Mouse (Mus musculus) midbrain, embryonic 11.5 days (tissue): ENCODE measurements at regions not wholly inside any gene's neighbourhood (a gene's known extent, or its start where the extent isn't known, plus 50 kb on each side); places are given as distances from the start of the nearest gene placed in this dataset.
A peak's percentile ranks its signal among the peaks of the same experiment; 100 is the strongest.

ENCODE experiments used
- ATAC-seq: fragments of 200-750 bp; cut with Nextera tagmentation; 2 replicates; pipeline ENCODE4 v1.8.0; 2017; ENCODE audit warnings: moderate TSS enrichment, moderate library complexity; ENCODE audit not compliant: low FRiP score
- DNase-seq: peaks from one replicate; pipeline ENCODE4 v3.0.0; 2015; ENCODE audit warnings: low spot score; ENCODE audit errors: missing footprints
- H3K27ac ChIP-seq: fragments of 300-500 bp; sonication (generic); 2 replicates; pipeline ENCODE4 v1.5.1; 2014; ENCODE audit warnings: low read depth, low read length
- H3K27me3 ChIP-seq: fragments of 300-500 bp; sonication (generic); 2 replicates; pipeline ENCODE4 v1.6.1; 2014; ENCODE audit warnings: mild to moderate bottlenecking, low read length, moderate library complexity, mixed read lengths; ENCODE audit not compliant: control insufficient read depth, insufficient read depth
- H3K36me3 ChIP-seq: fragments of 300-500 bp; sonication (generic); 2 replicates; pipeline ENCODE4 v1.6.1; 2014; ENCODE audit warnings: mild to moderate bottlenecking, low read length, moderate library complexity, mixed read lengths; ENCODE audit not compliant: control insufficient read depth, insufficient read depth
- H3K4me1 ChIP-seq: fragments of 300-500 bp; sonication (generic); 2 replicates; pipeline ENCODE4 v1.6.1; 2014; ENCODE audit warnings: low read length; ENCODE audit not compliant: control insufficient read depth, insufficient read depth
- H3K4me2 ChIP-seq: fragments of 300-500 bp; sonication (generic); 2 replicates; pipeline ENCODE4 v1.6.1; 2014; ENCODE audit warnings: mild to moderate bottlenecking, moderate library complexity
- H3K4me3 ChIP-seq: fragments of 300-500 bp; sonication (generic); 2 replicates; pipeline ENCODE4 v1.5.1; 2014; ENCODE audit warnings: low read depth, low read length
- H3K9ac ChIP-seq: fragments of 300-500 bp; sonication (generic); 2 replicates; pipeline ENCODE4 v1.6.1; 2014; ENCODE audit warnings: low read length
- H3K9me3 ChIP-seq: fragments of 300-500 bp; sonication (generic); 2 replicates; pipeline ENCODE4 v1.6.1; 2016; ENCODE audit warnings: low read length; ENCODE audit not compliant: control insufficient read depth
- WGBS: fragments of 180-500 bp; shearing (Covaris S2); extraction: QIAGEN DNeasy Blood & Tissue Kit; methylation state at CpG from one replicate; pipeline ENCODE4 v1.1.7; 2014; 5-methylcytosine and 5-hydroxymethylcytosine counted together

DNA sequence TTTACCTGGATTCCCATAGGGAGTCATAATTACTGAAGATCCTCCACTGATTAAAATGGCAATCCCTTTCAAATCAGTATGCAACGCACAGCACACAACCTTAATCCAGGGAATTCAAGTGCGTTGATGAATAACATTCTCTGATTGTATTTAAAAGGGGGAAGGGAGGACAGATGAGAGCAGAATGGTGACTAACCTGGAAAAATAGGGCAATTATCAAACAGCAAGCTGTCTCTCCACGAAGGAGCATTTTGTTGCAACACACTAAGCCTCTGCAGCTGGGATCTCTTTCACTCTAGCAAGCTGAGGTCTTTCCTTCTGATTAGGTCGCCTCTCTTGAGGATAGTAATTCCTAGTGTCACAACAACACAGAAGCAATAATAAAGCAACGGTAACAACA is 501.5 kb downstream of the Tusc1 start:
- Histone ChIP-seq H3K9ac (no peak overlapping the region), H3K27ac (no peak overlapping the region), H3K36me3 (no peaks in the 10 kb centered on the region), H3K4me3 (no peak overlapping the region), H3K9me3 (no peaks in the 10 kb centered on the region), H3K4me1 (no peaks in the 10 kb centered on the region), H3K27me3 (no peaks in the 10 kb centered on the region), H3K4me2 (no peak overlapping the region)
- ATAC-seq (peak; percentile 67; the same call in 1 of the 2 replicates), DNase-seq (no peak)
- WGBS: 26% methylated on average over 5 of the region's 5 CpGs

DNA sequence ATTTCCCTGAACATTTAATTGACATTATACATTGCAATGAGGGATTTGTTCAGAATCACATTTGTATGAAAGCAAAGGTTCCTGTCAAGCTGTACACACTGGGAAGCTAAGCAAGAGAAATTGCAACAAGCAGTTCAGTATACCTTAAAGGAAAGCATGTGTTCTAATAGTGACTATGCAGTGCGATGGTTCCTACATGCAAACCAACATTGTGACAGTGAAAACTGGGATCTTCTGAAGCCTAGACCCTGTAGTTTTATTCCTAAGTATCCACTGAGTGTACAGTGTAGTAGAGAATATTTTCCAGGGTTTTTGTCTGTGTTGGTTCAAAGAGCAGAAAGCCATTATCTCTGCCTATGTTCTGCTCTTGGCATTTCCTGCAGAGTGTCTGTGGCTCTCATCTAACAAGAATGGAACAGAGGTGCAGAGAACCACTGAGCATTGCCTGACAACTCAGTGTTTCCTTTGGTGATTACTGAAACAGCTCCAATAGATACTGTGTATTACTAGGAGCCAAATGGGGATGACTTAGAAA is 504.1 kb downstream of the Tusc1 start:
- H3K36me3 ChIP-seq: no peaks in the 10 kb centered on the region
- no peaks in the 10 kb centered on the region for H3K9me3 ChIP-seq
- 86% methylated on average over 1 of the region's 1 CpGs for WGBS
- no peak overlapping the region for H3K4me3 ChIP-seq
- H3K27me3 ChIP-seq: no peaks in the 10 kb centered on the region
- ATAC-seq (no peak), DNase-seq (no peak)
- H3K9ac ChIP-seq: no peak overlapping the region
- H3K4me2 ChIP-seq: no peak overlapping the region
- H3K4me1 ChIP-seq: no peaks in the 10 kb centered on the region
- no peak overlapping the region for H3K27ac ChIP-seq

DNA sequence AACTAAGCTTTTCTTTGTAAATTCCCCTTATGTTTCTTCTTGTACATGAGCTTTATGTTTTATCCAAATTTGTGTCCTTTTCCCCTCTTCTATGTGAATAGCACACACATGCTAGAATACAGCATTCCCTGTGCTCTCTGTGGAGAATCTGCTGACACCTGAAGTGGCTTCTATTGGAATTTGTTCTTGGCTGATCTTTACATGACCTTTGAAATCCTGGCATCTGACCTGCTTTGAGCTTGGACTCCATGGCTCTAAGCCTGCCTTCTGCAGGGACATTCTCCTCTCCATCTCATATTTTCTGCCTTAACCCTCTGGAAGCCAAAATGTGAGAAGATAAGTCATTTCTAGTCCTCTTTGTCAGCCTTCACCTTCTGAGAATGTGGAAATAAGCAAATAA is 507.5 kb downstream of the Tusc1 start:
- no peaks in the 10 kb centered on the region for H3K36me3 ChIP-seq
- H3K27me3 ChIP-seq: no peaks in the 10 kb centered on the region
- ATAC-seq (no peak), DNase-seq (no peak)
- H3K4me3 ChIP-seq: no peak overlapping the region
- no peak overlapping the region for H3K9ac ChIP-seq
- no peaks in the 10 kb centered on the region for H3K4me1 ChIP-seq
- H3K9me3 ChIP-seq: no peaks in the 10 kb centered on the region
- no peak overlapping the region for H3K27ac ChIP-seq
- no peak overlapping the region for H3K4me2 ChIP-seq

DNA sequence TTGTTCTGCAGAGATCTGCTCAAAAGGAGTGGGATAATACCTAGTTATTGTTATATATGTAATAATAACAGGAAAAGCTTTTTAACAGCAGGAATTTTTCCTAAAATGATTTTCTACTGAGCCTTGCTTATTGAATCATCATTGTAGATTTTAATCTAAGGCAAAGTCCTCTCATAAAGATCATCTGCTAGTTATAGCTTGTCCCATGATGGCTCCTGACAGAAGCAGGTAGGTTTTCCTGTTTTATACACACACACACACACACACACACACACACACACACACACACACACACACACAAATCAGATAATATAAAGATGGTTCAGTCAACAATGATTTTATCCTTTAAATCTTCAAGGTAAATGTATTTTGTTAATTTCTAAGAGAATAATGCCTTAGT is 507.9 kb downstream of the Tusc1 start:
- Histone ChIP-seq H3K27ac (no peak overlapping the region), H3K27me3 (no peaks in the 10 kb centered on the region), H3K9me3 (no peaks in the 10 kb centered on the region), H3K4me2 (no peak overlapping the region), H3K36me3 (no peaks in the 10 kb centered on the region), H3K9ac (no peak overlapping the region), H3K4me1 (no peaks in the 10 kb centered on the region), H3K4me3 (no peak overlapping the region)
- DNase-seq (no peak), ATAC-seq (no peak)

DNA sequence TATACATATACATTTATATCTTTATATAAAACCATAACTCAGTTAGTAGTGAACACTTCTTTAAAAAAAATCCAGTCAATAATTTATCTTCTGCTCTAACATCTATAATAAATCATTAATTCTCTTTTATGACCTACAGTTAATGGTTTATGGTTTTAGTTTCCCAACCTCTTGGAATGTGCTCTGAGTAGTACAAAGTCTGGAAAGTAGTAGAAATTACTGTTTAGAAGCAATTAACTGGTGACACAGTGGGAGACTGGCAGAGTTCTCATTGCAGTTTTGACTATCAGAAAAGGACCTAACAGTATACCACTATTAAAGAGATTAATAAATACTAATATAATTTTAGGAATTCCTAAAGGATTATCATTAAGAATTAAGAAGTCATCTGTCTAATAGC is 508.3 kb downstream of the Tusc1 start:
- Histone ChIP-seq H3K9ac (no peak overlapping the region), H3K27me3 (no peaks in the 10 kb centered on the region), H3K9me3 (no peaks in the 10 kb centered on the region), H3K27ac (no peak overlapping the region), H3K4me2 (no peak overlapping the region), H3K36me3 (no peaks in the 10 kb centered on the region), H3K4me3 (no peak overlapping the region), H3K4me1 (no peaks in the 10 kb centered on the region)
- no peak for ATAC-seq
- DNase-seq: no peak

DNA sequence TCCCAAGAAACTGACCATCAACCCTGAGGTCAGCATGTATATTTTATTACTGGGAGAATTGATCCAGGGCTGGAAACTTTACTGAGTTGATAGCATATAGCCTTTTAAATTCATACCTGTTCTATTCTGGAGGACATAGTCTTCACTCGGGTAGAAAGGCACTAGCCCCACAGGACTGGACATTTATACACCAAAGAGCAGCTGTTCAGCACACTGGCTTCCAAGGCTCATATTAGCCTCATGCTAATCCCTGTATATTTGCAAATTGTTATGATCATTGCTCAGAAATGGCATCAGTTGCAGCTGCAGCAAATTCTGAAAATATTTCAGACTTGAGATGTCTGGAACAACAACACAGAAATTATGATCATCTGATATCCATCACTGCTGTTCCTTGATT is 547.2 kb downstream of the Tusc1 start:
- H3K4me1 ChIP-seq: no peaks in the 10 kb centered on the region
- no peak overlapping the region for H3K27ac ChIP-seq
- WGBS: 86% methylated on average over 1 of the region's 1 CpGs
- no peak overlapping the region for H3K4me3 ChIP-seq
- H3K9ac ChIP-seq: no peak overlapping the region
- H3K36me3 ChIP-seq: no peaks in the 10 kb centered on the region
- no peaks in the 10 kb centered on the region for H3K9me3 ChIP-seq
- no peak overlapping the region for H3K4me2 ChIP-seq
- DNase-seq: no peak
- H3K27me3 ChIP-seq: no peaks in the 10 kb centered on the region
- no peak for ATAC-seq

DNA sequence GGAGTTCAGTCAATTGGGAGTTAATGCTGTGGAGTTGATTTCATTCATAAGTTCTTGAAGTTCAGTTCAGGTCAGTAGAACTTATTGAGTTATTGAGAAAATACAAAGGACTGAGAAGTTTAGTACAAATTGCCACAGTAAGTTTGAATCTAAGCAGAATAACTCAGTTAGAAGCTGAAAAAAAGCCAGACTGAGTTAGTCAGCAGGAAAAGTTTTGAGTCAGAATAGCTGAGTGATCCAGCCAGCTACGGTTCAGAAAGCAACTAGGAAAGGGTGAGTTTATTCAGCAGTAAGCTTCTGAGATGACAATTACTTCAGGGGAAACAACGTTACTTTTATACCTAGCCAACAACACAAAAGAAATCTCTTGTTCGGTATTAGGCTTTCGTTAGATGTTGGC is 557.2 kb downstream of the Tusc1 start:
- DNase-seq (no peak), ATAC-seq (no peak)
- 84% methylated on average over 4 of the region's 4 CpGs for WGBS
- no peak overlapping the region for H3K4me2 ChIP-seq
- no peaks in the 10 kb centered on the region for H3K27me3 ChIP-seq
- no peak overlapping the region for H3K27ac ChIP-seq
- no peak overlapping the region for H3K9ac ChIP-seq
- H3K36me3 ChIP-seq: no peaks in the 10 kb centered on the region
- no peak overlapping the region for H3K4me3 ChIP-seq
- H3K9me3 ChIP-seq: no peaks in the 10 kb centered on the region
- no peaks in the 10 kb centered on the region for H3K4me1 ChIP-seq

DNA sequence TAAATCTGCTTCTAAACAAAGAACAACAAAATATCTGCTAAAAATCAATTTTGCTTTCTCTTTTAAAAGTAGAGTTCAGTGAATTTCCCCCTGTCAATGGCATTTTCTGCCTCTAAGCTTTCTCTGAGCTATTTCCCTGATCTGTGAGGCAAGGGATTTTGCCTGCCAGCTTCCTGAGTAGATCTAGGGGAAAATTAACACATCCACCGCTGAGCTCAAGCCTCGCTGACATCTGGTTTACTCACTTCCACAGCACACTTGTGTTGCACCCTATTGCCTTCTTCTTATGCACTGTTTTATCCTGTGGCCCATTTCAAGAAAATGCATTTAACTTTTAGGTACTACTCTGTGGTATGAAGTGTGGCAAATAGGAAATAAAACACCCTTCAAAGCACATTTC is 556.5 kb upstream of the Gm12666 start:
- Histone ChIP-seq H3K4me3 (no peak overlapping the region), H3K27ac (no peak overlapping the region), H3K9ac (no peak overlapping the region), H3K9me3 (no peaks in the 10 kb centered on the region), H3K36me3 (no peaks in the 10 kb centered on the region), H3K27me3 (no peaks in the 10 kb centered on the region), H3K4me1 (no peaks in the 10 kb centered on the region), H3K4me2 (no peak overlapping the region)
- DNase-seq (no peak), ATAC-seq (no peak)
- 35% methylated on average over 2 of the region's 2 CpGs for WGBS

DNA sequence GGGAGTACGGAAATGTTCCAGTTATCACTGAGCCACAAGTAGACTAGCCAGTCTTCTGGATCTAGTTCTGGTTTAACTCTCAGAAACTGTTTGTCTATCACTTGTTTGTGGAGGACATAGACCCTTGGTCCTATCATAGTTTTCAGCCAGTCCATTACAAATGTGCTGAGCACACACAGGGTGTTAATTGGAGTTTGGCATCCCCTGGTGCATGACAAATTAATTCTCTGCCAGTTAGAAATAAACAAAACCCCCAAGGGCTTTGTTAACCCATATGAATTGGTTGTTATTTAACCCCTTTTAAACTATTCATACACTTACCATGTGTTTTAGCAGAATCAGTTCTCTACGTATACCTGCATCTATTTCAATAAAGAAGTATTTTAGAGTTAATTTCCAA is 554.7 kb upstream of the Gm12666 start:
- Histone ChIP-seq H3K9me3 (no peaks in the 10 kb centered on the region), H3K4me3 (no peak overlapping the region), H3K27ac (no peak overlapping the region), H3K36me3 (no peaks in the 10 kb centered on the region), H3K9ac (no peak overlapping the region), H3K4me1 (no peaks in the 10 kb centered on the region), H3K4me2 (no peak overlapping the region), H3K27me3 (no peaks in the 10 kb centered on the region)
- no peak for DNase-seq
- ATAC-seq: no peak
- 77% methylated on average over 2 of the region's 2 CpGs for WGBS

DNA sequence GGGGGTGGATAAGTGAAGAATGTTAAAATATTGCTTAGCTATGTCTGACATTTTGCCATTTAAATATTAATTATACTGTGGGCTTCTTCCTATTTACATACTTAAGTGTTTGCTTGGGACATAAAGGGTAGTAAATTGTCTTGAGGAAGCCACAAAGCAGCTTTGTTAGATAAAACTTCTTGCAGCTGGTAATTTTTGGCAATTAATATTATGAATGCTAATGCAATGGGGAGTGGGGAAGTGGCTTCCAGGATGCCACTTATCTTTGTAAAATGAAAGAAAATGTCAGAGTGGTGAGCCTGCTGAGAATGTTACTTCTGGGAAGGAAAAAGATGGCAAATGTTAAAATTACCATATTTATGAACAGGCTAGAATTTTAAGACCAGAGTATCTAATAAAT is 511.2 kb upstream of the Gm12666 start:
- ATAC-seq (no peak), DNase-seq (no peak)
- H3K27ac ChIP-seq: no peak overlapping the region
- no peaks in the 10 kb centered on the region for H3K9me3 ChIP-seq
- no peak overlapping the region for H3K4me2 ChIP-seq
- H3K9ac ChIP-seq: no peak overlapping the region
- no peak overlapping the region for H3K4me3 ChIP-seq
- H3K4me1 ChIP-seq: no peaks in the 10 kb centered on the region
- H3K27me3 ChIP-seq: no peaks in the 10 kb centered on the region
- no peaks in the 10 kb centered on the region for H3K36me3 ChIP-seq
